Mouse (Mus musculus) gastrocnemius, adult 8-10 months (tissue): ENCODE results near the gene Prkar1b. TPM values are rescaled to one million over a fixed set of nuclear protein-coding genes. Genes with fewer than 3 reads are reported as not detected.

Experiments
- DNase-seq, 2 experiments: peaks; one replicate each; pipeline ENCODE4 v3.0.0; 2022; ENCODE audit warnings: low spot score in 2 of 2
- total RNA-seq, 4 experiments: library from RNA; stranded (reverse); gene quantifications; 2 replicates each; pipeline ENCODE4 v1.2.4; 2022

Gene Prkar1b
- total RNA-seq, 4 experiments from 2014 or later, result 0.70 to 1.5 (median 0.75) TPM

DNA sequence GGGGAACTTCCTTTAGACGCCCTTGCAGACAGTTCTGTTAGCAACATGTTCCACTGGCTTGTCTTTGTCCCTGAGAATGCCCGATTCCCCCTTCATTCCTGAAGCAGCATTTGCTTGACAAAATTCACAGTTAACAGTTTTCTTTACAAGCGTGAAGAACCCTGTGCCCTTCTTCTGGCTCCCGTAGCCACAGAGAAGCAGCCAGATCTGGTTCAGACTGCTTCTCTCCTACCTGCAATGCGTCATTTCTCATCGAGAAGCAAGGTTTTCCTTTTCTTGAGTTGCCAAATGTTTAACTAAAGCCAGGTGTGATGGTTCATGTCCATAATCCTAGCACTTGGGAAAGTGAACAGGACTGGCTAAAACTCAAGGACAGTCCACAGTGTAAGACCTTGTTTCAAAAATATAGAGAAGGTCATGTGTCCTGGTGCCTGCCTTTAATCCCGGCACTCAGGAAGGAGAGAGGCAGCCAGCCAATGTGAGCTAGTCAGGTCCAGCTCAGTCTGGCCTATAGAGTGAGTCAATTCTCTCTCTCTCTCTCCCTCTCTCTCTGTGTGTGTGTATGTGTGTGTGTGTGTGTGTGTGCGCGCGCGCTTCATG is 3.2 kb downstream of the Prkar1b start:
- DNase-seq, result no peak

DNA sequence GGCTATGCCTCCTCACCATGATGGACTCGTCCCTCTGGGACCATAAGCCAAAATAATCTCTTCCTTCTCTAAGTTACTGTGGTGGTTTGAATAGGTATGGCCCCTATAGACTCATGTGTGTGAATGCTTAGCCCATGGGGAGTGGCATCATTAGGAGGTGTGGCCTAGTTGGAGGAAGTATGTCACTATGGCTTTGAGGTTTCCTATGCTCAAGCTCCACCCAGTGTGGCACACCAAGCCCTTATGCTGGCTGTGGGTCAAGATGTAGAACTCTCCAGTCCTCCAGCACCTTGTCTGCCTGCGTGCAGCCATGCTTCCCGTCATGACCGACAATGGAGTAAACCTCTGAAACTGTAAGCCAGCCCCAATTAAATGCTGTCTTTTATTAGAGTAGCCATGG is 4.1 kb downstream of the Prkar1b start:
- DNase-seq, result no peak

DNA sequence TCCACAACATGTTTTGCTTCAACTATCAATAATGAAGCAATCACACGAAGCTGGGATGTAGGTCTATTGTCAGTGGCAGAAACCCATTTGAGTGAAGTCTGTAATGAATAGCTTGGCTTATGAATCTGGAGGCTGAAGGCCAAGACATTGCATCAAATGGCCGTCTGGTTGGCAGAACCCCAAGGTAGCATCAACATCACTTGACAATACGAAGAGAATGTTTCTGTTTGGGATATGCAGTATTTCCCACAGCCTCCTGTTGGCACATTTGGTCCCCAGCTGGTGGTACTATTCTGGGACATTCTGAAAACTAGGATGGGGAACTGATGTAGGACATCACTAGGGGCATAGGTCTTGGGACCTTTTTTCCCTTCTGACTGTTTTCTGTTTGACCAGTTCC is 5.9 kb downstream of the Prkar1b start:
- no peak for DNase-seq

DNA sequence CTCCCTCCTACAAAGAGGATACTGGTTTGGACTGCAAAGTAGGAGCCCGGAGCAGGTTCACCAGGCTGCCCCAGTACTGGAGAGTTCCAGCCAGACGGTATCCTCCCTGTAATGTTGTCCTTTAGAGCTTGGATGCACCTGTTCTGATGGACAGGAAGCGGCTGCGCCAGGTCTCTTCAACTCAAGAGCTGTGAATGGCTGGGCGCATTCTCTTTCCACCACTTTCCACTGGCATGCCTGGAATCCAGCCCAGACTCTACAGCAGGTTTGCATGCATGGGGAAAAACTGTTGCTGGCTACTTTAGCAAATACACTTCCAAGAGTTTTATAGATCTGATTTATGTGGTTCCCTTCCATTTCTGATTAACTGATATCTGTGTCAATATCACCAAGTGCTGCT is 8.5 kb downstream of the Prkar1b start:
- DNase-seq, result no peak

DNA sequence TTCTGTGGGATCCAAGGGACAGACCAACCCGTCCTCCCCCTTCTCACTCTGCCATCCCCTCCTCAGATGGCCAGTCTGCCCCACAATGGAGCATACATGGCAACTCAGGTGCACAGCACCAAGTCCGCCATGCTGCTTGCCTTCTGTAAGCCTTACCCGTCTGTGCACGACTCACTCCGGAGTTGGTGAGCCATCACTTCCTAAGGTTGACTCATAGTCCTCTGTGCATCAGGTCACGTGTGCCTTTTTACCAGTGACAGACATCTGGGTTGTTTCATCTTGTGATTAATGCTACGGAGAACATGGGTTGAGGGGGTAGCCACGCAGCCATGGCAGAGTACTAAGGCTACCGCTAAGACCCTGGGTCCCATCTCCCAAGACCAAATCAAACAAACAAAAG is 9.2 kb downstream of the Prkar1b start:
- DNase-seq, result no peak

DNA sequence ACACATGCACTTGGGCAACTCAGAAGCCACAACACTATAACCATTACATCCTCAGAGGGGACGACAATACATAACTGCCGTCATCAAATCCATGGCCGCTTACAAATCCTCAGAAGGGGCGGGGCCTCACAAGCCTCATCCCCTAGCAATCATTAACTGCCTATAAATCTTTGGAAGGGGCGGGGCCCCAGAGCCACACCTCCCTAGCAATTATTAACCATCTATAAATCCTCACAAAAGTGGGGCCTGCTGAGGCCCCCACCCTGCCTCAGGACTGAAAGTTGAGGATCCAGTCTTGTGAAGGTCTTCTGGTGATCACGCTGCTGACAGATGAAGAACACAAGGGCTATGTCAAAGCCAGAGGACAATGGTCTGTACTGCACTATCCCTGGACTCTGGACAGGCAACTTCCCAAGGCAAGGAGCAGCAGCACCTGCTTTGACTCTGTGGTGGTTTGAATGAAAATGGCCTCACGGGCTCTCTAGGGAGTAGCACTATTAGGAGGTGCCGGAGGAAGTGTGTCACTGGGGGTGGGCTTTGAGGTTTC is 10.8 kb downstream of the Prkar1b start:
- no peak for DNase-seq

DNA sequence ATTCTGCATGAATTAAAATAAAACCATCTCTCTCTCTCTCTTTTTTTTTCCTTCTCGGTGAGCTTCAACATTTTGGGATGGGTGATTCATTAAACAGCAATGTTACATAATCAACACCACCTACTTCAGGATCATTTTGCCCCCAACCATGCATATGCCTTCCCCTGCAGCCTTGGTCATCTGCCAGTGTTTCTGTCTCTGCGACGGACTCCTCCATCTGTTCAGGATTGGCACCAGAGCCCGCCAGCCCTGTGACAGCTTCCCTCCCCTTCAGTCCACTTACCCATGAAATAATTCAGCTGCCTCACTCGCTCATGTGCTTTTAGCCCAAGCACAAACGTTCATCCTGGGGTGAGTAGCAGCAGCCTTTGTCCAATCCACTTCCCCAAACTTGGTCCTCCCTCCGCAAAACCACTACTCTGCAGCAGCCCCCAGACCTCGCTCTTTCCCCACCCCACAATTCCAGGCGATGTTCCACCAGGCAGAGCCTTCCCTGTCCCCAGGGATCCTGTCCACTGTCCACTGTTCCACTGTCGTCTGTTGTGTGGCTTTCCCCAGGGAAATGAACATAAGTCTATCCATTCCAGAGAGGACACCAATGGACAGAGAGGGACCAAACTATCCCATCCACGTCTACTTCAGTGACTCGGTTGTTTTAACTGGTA is 11.4 kb downstream of the Prkar1b start:
- no peak for DNase-seq

DNA sequence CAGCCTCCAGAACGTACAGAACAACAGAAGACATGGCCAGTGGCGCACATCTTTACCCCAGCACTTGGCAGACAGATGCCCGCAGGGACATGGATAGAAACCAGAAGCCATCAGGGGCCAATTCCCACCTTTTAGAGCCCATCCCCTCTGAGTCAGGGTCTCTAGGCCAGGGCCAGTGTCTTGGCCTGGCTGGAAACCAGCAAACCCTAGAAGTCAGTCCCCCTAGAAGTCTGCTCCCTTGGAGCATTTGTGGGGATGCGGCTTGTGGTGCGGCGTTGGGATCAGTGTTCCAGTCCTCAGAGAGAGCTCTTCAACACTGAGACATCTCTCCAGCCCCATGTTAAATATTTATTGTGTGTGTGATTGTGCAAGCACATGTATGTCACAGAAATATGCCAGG is 12.6 kb downstream of the Prkar1b start:
- no peak for DNase-seq

DNA sequence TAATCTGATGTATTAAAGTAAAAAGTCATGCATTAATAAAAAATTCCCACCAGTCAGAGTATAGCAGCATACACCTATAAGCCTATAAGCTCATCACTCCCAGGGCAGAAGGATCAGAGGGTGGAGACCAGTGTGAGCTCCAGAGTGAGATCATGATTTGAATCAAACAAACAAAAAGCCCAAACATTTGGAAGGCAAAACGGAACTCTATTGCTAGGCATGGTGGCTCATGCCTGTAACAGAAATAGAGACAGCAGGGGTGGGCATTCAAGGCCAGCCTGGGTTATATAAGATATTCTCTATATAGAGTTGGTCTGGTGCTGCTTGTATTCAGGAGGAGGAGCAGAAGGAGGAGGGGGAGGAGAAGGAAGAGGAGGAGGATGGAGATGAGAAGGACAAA is 13.5 kb downstream of the Prkar1b start:
- DNase-seq, result no peak

DNA sequence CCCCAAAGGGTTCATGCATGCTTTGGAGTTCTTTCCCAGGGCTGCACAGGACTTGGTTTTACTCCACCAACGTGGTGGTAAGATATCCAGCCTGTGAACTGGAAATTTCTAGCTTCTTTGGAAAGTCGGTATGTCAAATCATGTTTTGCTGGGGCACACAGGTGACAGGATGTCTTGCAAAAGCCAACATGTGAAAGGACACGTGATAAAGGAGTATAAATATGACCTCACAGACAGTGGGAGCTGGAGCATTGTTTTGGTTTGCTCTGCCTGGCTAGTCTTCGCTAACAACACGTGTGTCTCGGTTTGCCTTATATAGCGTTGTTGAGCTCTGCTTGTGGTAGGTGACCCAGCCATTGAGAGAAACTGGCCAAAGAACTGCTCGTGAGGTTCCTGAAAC is 15.3 kb downstream of the Prkar1b start:
- no peak for DNase-seq

DNA sequence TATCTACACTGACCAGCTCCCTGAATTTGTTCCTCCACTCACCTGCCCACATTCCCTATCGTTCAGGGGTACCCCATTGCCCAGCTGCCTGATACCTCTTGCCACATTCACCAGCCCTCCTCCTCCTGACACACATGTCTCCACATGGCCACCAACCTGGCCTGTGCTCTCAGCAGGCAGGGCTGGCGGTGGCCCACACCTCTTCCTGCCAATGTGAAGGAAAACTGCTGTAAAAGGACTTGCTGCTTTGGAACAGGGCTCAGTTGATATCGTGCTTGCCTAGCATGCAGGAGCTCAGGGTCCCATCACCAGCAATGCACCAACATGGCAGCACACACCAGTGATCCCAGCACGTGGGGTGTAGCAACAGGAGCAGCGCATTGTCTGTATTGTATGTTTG is 19.4 kb downstream of the Prkar1b start:
- no peak for DNase-seq

DNA sequence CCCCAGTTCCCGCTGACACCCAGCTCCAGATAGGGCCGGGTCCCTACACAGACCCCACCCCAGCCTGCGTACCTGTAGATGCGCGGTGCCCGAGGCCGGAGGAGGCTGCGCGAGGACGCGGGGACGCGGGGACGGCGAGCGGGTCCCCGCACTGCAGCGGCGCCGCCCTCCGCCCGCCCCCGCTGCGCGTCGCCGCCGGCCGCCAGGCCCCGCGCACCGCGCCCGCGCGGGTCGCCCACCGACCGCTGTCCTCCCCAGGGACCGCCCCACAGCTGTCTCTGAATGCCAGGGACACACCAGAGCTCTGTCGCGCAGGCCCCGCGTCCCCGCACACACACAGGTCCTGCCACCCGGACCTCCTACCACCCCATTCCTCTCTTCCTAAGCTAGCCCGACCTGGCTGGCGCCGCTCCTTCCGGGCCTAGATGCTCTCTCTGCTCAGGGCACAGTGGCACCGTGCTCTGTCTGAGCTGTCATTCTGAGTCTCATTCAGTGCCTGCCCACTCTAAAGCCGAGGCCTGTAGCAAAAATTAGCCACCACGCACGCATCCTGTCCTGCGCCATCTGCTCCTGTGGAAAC is 20.1 kb downstream of the Prkar1b start:
- DNase-seq, result no peak

DNA sequence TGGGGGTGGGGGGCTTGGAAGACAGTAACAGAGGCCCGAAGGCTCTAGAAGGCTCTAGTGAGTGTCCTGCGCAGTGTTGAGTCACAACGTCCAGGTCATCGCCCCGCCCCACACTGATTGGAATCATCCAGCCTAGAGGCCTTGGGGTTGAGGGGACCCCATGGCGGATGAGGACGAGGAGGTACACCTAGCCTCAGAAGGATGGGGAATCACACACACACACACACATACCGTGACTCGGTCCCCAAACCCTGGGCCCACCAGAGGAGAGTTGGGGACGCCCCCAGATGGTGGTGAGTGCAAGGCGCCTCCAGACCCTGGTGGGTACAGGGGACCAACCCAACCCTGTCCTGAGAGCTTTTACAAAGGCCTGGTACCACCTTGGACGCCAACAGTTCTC is 20.7 kb downstream of the Prkar1b start:
- DNase-seq, result no peak

DNA sequence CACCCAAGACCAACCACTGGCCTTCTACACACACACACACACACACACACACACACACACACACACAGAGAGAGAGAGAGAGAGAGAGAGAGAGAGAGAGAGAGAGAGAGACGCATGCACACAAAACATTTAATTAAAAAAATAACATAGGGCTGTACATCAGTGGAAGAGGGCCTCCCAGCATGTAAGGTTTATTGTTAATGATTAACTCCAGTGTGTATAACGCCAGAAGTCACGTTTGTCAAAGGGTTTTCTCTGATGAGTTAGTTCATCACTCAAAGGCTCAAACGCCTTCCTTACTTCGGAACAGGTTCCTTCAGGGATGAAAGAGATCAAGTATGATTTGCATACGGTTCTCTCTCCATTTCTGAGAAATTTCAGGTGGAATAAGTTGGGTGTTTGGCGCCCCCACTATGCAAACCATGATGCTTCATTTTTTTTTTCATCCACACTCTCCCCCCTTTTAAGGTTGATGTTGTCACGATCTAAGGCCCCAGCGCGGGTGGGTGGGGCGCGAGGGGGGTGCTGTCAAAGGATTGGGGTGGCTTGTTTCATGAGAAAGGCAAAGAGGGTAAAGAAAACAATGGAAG is 21.2 kb downstream of the Prkar1b start:
- DNase-seq, result no peak

DNA sequence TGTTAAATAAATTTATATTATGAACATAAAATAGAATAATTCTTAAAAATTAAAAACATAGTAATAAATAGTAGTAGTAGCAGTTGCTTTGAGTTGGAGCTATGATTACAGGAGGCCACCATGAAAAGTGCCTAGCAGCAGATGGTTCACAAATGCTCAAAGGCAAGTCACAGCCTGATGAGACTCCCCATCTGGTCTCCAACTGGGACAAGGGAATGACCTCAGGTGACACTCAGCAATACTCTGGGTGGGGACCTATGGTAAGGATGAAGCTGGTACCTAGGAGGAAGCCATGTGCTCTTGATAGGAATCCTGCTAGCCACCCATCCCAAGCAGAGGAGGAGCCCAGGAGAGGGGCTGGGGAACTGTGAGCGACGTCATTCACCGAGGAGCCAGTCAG is 24.1 kb downstream of the Prkar1b start:
- DNase-seq, result no peak

DNA sequence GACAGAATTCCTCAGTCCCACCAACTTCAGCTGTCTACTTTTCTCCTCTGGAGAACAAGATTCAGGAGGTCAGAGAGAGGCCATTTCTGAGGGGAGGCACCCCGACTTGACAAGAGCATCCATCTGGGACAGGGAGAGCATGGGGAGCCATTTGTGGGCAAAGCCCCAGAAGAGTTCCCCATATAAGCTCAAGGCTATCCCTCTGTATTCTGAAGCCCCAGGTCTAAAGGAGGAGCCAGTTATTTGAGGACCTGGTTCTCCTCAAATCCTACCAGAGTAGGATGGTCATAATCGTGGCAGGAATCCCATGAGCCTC is 30.9 kb downstream of the Prkar1b start:
- DNase-seq, result no peak

DNA sequence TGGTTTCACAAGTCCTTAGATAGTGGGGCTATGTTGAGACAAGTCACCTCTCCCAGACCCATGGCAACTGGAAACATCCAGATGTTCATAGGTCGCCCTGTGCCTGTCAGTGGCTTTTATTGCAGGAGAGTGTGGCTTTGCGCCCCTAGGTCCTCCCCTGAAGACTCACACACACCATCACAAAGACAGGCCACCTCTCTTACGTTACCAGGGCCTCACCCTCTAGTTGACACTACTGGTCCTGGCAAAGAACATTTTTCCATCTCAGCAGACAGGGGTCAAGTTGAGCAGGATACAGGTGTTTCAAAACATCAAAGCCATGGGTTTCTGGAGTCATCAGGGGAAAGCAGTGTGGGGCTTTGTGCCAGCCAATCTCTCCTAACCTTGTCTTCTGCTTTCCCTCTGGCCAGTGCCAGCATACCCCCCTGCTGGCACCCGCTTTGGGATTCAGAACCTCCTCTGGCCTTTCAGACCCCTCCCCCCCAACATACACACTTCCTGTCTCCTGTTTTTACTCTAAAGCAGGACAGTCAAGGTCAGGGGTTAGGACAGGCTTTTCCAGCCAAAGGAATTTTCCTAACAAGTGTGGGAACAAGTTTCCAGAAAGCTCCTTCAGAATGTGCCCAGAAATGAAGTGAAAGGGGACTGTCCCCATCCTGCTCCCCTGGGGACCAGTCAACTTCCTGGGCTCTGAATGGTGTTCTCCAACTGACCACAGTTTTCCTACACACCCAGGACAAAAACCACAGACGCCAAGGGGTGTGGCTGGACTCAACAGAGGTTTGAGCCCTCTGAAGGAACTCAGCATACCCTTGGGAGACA is 31.5 kb downstream of the Prkar1b start:
- no peak for DNase-seq

DNA sequence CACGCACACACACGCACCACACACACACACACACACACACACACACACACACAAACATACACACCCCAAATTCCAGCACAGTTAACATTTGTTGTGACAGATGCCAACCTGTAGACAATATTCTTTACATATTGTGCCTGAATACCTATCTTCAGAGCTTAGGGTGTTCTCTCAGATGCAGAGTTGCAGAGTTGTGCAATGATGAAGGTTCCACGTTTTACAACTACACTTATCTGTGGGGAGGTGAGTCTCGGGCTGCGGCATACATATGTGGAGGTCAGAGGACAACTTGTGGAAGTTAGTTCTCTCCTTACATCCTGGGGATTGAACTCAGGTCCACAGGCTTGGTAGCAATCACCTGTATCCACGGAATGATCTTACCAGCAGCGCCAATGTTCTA is 34.3 kb downstream of the Prkar1b start:
- no peak for DNase-seq

DNA sequence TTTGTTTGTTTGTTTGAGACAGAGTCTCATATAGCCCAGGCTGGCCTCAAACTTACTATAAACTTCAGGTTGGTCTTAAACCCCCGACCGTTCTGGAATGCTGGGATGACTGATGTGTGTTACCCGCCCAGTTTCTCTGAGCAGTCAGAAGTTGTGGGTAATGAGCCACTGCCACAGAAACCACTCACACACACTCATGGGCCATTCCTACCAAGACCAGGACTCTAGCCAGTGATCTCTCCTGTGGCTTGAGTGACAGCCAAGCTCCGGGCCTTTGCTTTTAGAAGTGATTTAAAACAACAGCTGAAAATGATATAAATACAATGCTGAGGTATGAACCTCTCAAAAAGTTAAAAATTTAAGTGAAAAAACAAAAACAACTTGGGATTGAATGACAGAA is 34.9 kb downstream of the Prkar1b start:
- DNase-seq, result no peak

DNA sequence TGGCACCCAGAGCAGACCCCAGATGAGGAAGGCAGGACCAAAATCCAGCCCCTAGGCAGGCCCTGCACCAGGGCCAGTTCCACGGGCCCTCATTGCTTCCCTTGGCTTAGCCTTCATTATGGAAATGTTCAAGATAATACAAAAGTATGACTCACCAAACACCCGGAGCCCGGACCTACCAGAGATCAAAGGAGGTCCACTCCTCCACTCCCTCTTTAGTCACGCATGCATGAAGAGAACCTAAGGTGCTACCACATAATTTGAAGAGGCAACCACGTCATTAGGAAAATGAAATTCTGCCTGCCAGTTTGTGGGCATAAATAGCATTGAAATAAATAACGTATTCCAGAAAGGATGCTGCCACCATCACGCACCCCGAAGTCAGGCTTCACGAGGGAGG is 37.4 kb downstream of the Prkar1b start:
- DNase-seq, result no peak

DNA sequence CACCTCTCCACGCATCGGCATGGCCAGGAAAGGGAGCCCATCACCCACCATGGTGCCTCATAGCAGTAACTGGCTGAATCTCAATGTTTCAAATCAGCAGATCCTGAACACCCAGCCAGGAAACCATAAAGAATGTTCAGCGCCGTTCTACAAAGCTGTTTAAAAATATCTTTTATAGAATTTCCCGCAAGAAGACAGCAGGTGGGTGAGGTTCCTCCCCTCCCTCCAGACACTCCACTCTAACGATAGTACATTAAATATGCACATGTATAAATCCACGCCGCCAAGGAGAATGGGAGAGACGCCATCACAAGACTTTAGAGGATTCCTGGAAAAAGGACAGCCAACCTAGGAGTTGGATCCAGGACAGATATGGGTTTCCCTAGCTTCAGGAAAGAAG is 37.8 kb downstream of the Prkar1b start:
- DNase-seq, result no peak
